Mouse (Mus musculus) stomach, embryonic 16.5 days (tissue): ENCODE results near the gene Mark4. TPM values are rescaled to one million over a fixed set of nuclear protein-coding genes. Genes with fewer than 3 reads are reported as not detected.

Experiments used
- ATAC-seq: fragments of 200-750 bp; cut with Nextera tagmentation; 2 replicates; pipeline ENCODE4 v1.8.0; 2017; ENCODE audit warnings: moderate number of reproducible peaks, moderate TSS enrichment; ENCODE audit not compliant: insufficient read depth, low FRiP score
- H3K27ac ChIP-seq: fragments of 300-500 bp; sonication (generic); 2 replicates; pipeline ENCODE4 v1.5.1; 2014; ENCODE audit warnings: low read length
- H3K27me3 ChIP-seq: fragments of 300-500 bp; sonication (generic); 2 replicates; pipeline ENCODE4 v1.6.1; 2014; ENCODE audit warnings: low read length, control low read depth, mixed read lengths; ENCODE audit not compliant: control insufficient read depth, insufficient read depth
- H3K36me3 ChIP-seq: fragments of 300-500 bp; sonication (generic); 2 replicates; pipeline ENCODE4 v1.6.1; 2014; ENCODE audit warnings: low read length; ENCODE audit not compliant: control insufficient read depth, insufficient read depth
- H3K4me1 ChIP-seq: fragments of 300-500 bp; sonication (generic); 2 replicates; pipeline ENCODE4 v1.6.1; 2014; ENCODE audit warnings: low read length, control low read depth, mixed read lengths; ENCODE audit not compliant: control insufficient read depth, insufficient read depth
- H3K4me2 ChIP-seq: fragments of 300-500 bp; sonication (generic); 2 replicates; pipeline ENCODE4 v1.6.1; 2014; ENCODE audit warnings: low read depth, low read length, mixed read lengths
- H3K4me3 ChIP-seq: fragments of 300-500 bp; sonication (generic); replicated peaks from 2 replicates; pipeline ENCODE4 v1.5.1; 2014; ENCODE audit warnings: mild to moderate bottlenecking, low read length
- H3K9ac ChIP-seq: fragments of 300-500 bp; sonication (generic); 2 replicates; pipeline ENCODE4 v1.6.1; 2014; ENCODE audit warnings: low read length
- H3K9me3 ChIP-seq: fragments of 300-500 bp; sonication (generic); replicated peaks from 2 replicates; pipeline ENCODE4 v1.6.1; 2016; ENCODE audit warnings: low read length, control low read depth; ENCODE audit not compliant: control insufficient read depth
- WGBS: fragments of 180-500 bp; shearing (Covaris S2); extraction: QIAGEN DNeasy Blood & Tissue Kit; methylation state at CpG from one replicate; pipeline ENCODE4 v1.1.7; 2014; 5-methylcytosine and 5-hydroxymethylcytosine counted together
- polyA plus RNA-seq: library from polyadenylated mRNA; unstranded; fragments of >200 nt; fragmentation: Nextera tagmentation; extraction: Ambion mirVana; gene quantifications from 2 replicates; pipeline ENCODE4 v1.2.1, GENCODE M21; 2015

Mark4 gene
- polyA plus RNA-seq = 4.3 and 5.9 TPM in 2 replicates

GRCm38 (mm10) chr7:19458591-19459111 lies at the start of gene Mark4:
Gene Mark4 (minus strand): TSS chr7:19458821.
- ATAC-seq = peak; percentile 90
- H3K27ac ChIP-seq = peak within 1 kb of the TSS; percentile 73
- H3K9me3 ChIP-seq = no peaks in the 10 kb centered on the region
- peak within 1 kb of the TSS; percentile 93 for H3K4me3 ChIP-seq
- H3K4me1 ChIP-seq = peaks cover 12% of the 10 kb centered on the region
- WGBS = 1% methylated on average over 35 of the region's 42 CpGs
- peak within 1 kb of the TSS; percentile 91 for H3K4me2 ChIP-seq
- H3K27me3 ChIP-seq = no peaks in the 10 kb centered on the region
- no peaks in the 10 kb centered on the region for H3K36me3 ChIP-seq
- H3K9ac ChIP-seq = peak within 1 kb of the TSS; percentile 97

- peak overlapping the region; percentile 86 for H3K4me3 ChIP-seq
- ATAC-seq = no peak
- peak overlapping the region; percentile 96 for H3K4me2 ChIP-seq
- H3K27me3 ChIP-seq = no peaks in the 10 kb centered on the region
- peak overlapping the region; percentile 90 for H3K9ac ChIP-seq
- no peaks in the 10 kb centered on the region for H3K36me3 ChIP-seq
- 4% methylated on average over 18 of the region's 18 CpGs for WGBS
- H3K27ac ChIP-seq = 0 out of 2 replicates have a peak overlapping the region, but pooled peaks have one; percentile 36
- H3K9me3 ChIP-seq = no peaks in the 10 kb centered on the region
- 0 out of 2 replicates have a peak, but pooled peaks cover 11% of the 10 kb centered on the region for H3K4me1 ChIP-seq
Observed at GRCm38 (mm10) chr7:19507612-19507981, 49.0 kb upstream of the Mark4 start.

- Histone ChIP-seq H3K27me3 (no peaks in the 10 kb centered on the region), H3K4me1 (0 out of 2 replicates have a peak, but pooled peaks cover 11% of the 10 kb centered on the region), H3K9me3 (no peaks in the 10 kb centered on the region), H3K36me3 (no peaks in the 10 kb centered on the region), H3K4me3 (peak overlapping the region; percentile 86), H3K9ac (peak overlapping the region; percentile 90), H3K4me2 (peak overlapping the region; percentile 96), H3K27ac (no peak overlapping the region)
- no peak for ATAC-seq
- under 1% methylated on average over 71 of the region's 71 CpGs for WGBS
Observed at GRCm38 (mm10) chr7:19506969-19507611, 48.5 kb upstream of the Mark4 start.

- Histone ChIP-seq H3K4me2 (peak overlapping the region; percentile 96), H3K9ac (no peak overlapping the region), H3K4me1 (0 out of 2 replicates have a peak, but pooled peaks cover 11% of the 10 kb centered on the region), H3K27ac (no peak overlapping the region), H3K4me3 (peak overlapping the region; percentile 86; the same call in 1 of the 2 replicates), H3K27me3 (no peaks in the 10 kb centered on the region), H3K9me3 (no peaks in the 10 kb centered on the region), H3K36me3 (no peaks in the 10 kb centered on the region)
- 44% methylated on average over 6 of the region's 6 CpGs for WGBS
- ATAC-seq = no peak
Observed at GRCm38 (mm10) chr7:19506326-19506725, 47.7 kb upstream of the Mark4 start.

GRCm38 (mm10) chr7:19503481-19504068 lies 45.0 kb upstream of the Mark4 start:
- WGBS = 26% methylated on average over 5 of the region's 5 CpGs
- H3K9ac ChIP-seq = peak overlapping the region; percentile 46; the same call in 1 of the 2 replicates
- H3K27me3 ChIP-seq = no peaks in the 10 kb centered on the region
- ATAC-seq = no peak
- H3K36me3 ChIP-seq = no peaks in the 10 kb centered on the region
- no peak overlapping the region for H3K4me3 ChIP-seq
- H3K4me1 ChIP-seq = 0 out of 2 replicates have a peak, but pooled peaks cover 7% of the 10 kb centered on the region
- no peak overlapping the region for H3K4me2 ChIP-seq
- no peak overlapping the region for H3K27ac ChIP-seq
- H3K9me3 ChIP-seq = no peaks in the 10 kb centered on the region

GRCm38 (mm10) chr7:19501658-19502057 lies 43.0 kb upstream of the Mark4 start:
- H3K27ac ChIP-seq = no peak overlapping the region
- H3K9me3 ChIP-seq = no peaks in the 10 kb centered on the region
- no peak overlapping the region for H3K4me3 ChIP-seq
- H3K9ac ChIP-seq = no peak overlapping the region
- H3K4me1 ChIP-seq = no peaks in the 10 kb centered on the region
- WGBS = 71% methylated on average over 4 of the region's 4 CpGs
- no peaks in the 10 kb centered on the region for H3K27me3 ChIP-seq
- H3K36me3 ChIP-seq = no peaks in the 10 kb centered on the region
- H3K4me2 ChIP-seq = no peak overlapping the region
- no peak for ATAC-seq

- H3K4me2 ChIP-seq = no peak overlapping the region
- 64% methylated on average over 12 of the region's 12 CpGs for WGBS
- H3K36me3 ChIP-seq = no peaks in the 10 kb centered on the region
- H3K9ac ChIP-seq = no peak overlapping the region
- H3K4me3 ChIP-seq = no peak overlapping the region
- no peaks in the 10 kb centered on the region for H3K9me3 ChIP-seq
- H3K27me3 ChIP-seq = no peaks in the 10 kb centered on the region
- H3K27ac ChIP-seq = no peak overlapping the region
- no peaks in the 10 kb centered on the region for H3K4me1 ChIP-seq
- no peak for ATAC-seq
Observed at GRCm38 (mm10) chr7:19500420-19501363, 42.1 kb upstream of the Mark4 start.

- ATAC-seq = no peak
- no peak overlapping the region for H3K4me2 ChIP-seq
- WGBS = 33% methylated on average over 4 of the region's 4 CpGs
- no peak overlapping the region for H3K4me3 ChIP-seq
- no peaks in the 10 kb centered on the region for H3K27me3 ChIP-seq
- no peaks in the 10 kb centered on the region for H3K36me3 ChIP-seq
- no peak overlapping the region for H3K9ac ChIP-seq
- H3K4me1 ChIP-seq = no peaks in the 10 kb centered on the region
- no peak overlapping the region for H3K27ac ChIP-seq
- H3K9me3 ChIP-seq = no peaks in the 10 kb centered on the region
Observed at GRCm38 (mm10) chr7:19498326-19498725, 39.7 kb upstream of the Mark4 start.
